Mouse (Mus musculus) neural tube, embryonic 12.5 days (tissue): ENCODE measurements at regions not wholly inside any gene's neighbourhood (a gene's known extent, or its start where the extent isn't known, plus 50 kb on each side); places are given as distances from the start of the nearest gene placed in this dataset.

Experiments used
- ATAC-seq: fragments of 200-750 bp; cut with Nextera tagmentation; 2 replicates; pipeline ENCODE4 v1.8.0; 2017; ENCODE audit warnings: low read depth, mild to moderate bottlenecking, moderate TSS enrichment, moderate library complexity; ENCODE audit not compliant: low FRiP score
- H3K27ac ChIP-seq: fragments of 300-500 bp; sonication (generic); 2 replicates; pipeline ENCODE4 v1.5.1; 2016
- H3K27me3 ChIP-seq: fragments of 300-500 bp; sonication (generic); replicated peaks from 2 replicates; pipeline ENCODE4 v1.6.1; 2016; ENCODE audit warnings: mild to moderate bottlenecking
- H3K36me3 ChIP-seq: fragments of 300-500 bp; sonication (generic); 2 replicates; pipeline ENCODE4 v1.6.1; 2016; ENCODE audit warnings: mild to moderate bottlenecking
- H3K4me1 ChIP-seq: fragments of 300-500 bp; sonication (generic); 2 replicates; pipeline ENCODE4 v1.6.1; 2016
- H3K4me2 ChIP-seq: fragments of 300-500 bp; sonication (generic); replicated peaks from 2 replicates; pipeline ENCODE4 v1.6.1; 2016; ENCODE audit warnings: mild to moderate bottlenecking
- H3K4me3 ChIP-seq: fragments of 300-500 bp; sonication (generic); 2 replicates; pipeline ENCODE4 v1.5.1; 2016
- H3K9ac ChIP-seq: fragments of 300-500 bp; sonication (generic); 2 replicates; pipeline ENCODE4 v1.6.1; 2016; ENCODE audit warnings: mild to moderate bottlenecking
- H3K9me3 ChIP-seq: fragments of 300-500 bp; sonication (generic); 2 replicates; pipeline ENCODE4 v1.6.1; 2016; ENCODE audit warnings: mild to moderate bottlenecking
- WGBS: fragments of 180-500 bp; shearing (Covaris S2); methylation state at CpG from one replicate; pipeline ENCODE4 v1.1.7; 2016; 5-methylcytosine and 5-hydroxymethylcytosine counted together

GRCm38 (mm10) chr7:74719321-74719720 lies 164.7 kb upstream of the Slco3a1 start:
- Histone ChIP-seq H3K27ac (no peak overlapping the region), H3K9ac (no peak overlapping the region), H3K4me3 (no peak overlapping the region), H3K9me3 (no peaks in the 10 kb centered on the region), H3K4me2 (no peak overlapping the region), H3K27me3 (no peaks in the 10 kb centered on the region), H3K36me3 (no peaks in the 10 kb centered on the region), H3K4me1 (no peaks in the 10 kb centered on the region)
- no peak for ATAC-seq
- WGBS = 94% methylated on average over 14 of the region's 14 CpGs

DNA sequence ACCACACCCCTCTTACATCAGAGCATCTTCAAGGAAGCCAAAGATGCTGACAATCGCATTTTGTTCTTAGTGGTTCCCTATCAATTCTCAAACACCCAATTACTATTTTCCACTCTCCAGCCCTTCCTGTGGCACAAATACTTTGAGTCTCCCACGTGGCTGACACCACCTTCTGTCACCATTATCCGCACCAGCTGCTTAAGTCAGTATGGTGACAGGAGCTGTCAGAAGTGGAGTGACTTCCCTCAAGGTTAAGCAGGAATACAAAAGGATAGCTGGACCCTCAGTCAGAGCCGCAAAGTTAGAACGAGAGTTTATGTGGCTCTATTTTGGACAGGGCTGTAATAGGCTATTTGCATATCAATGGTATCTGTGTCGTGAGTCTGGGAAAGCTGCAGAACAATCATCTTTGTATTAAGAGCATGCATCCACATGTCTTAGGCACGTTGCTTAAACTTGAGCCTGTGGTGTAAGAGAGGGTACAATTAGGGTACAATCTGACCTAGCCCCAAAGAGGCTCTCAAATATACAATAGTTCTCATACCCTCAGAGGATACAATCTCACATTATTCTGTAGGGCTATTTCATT lies 155.5 kb upstream of the Slco3a1 start:
- Histone ChIP-seq H3K9ac (no peak overlapping the region), H3K4me2 (no peak overlapping the region), H3K4me3 (no peak overlapping the region), H3K9me3 (no peaks in the 10 kb centered on the region), H3K4me1 (no peaks in the 10 kb centered on the region), H3K27ac (no peak overlapping the region), H3K27me3 (no peaks in the 10 kb centered on the region), H3K36me3 (no peaks in the 10 kb centered on the region)
- no peak for ATAC-seq
- WGBS = 27% methylated on average over 7 of the region's 7 CpGs

DNA sequence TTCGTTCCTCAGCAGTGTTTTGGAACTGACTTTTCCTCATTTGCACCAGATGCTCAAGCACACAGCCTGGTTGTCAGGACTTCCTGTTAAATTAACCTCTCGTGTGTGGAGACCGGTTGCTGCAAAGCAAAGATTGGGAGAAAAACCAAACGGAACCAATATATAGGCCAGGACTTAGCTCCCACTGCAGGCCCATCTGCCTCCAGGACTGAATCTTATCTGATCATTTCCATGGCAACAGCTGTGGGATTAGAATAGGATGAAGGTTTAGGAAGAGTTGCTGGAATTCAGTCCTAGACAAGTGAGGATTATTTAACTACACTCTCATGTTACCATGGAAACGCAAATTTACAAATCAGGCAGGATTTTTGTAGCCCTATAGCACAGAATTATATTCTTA lies 154.4 kb upstream of the Slco3a1 start:
- H3K9ac ChIP-seq = no peak overlapping the region
- H3K27me3 ChIP-seq = no peaks in the 10 kb centered on the region
- no peak overlapping the region for H3K4me3 ChIP-seq
- H3K36me3 ChIP-seq = no peaks in the 10 kb centered on the region
- no peak overlapping the region for H3K4me2 ChIP-seq
- no peak overlapping the region for H3K27ac ChIP-seq
- H3K4me1 ChIP-seq = no peaks in the 10 kb centered on the region
- WGBS = 57% methylated on average over 5 of the region's 5 CpGs
- no peaks in the 10 kb centered on the region for H3K9me3 ChIP-seq
- ATAC-seq = no peak

DNA sequence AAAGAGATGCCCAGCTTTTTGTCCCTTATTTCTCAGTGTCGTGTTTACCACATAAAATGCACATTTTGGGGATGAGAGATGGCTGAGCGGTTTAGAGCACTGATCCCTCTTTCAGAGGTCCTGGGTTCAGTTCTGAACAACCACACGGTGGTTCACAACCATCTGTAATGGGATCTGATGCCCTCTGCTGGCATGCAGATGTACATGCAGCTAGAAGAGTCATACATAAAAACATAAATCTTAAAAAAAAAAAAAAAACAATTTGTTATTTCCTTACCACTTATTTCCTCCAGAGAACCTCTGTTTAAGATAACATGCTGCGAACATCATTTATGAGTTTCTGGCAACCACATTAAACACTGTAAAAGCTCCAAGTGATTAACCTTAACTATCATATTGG lies 149.0 kb upstream of the Slco3a1 start:
- H3K4me2 ChIP-seq = no peak overlapping the region
- no peaks in the 10 kb centered on the region for H3K36me3 ChIP-seq
- WGBS = 76% methylated on average over 4 of the region's 4 CpGs
- no peaks in the 10 kb centered on the region for H3K27me3 ChIP-seq
- no peak for ATAC-seq
- no peaks in the 10 kb centered on the region for H3K9me3 ChIP-seq
- no peak overlapping the region for H3K27ac ChIP-seq
- no peaks in the 10 kb centered on the region for H3K4me1 ChIP-seq
- H3K4me3 ChIP-seq = no peak overlapping the region
- H3K9ac ChIP-seq = no peak overlapping the region

DNA sequence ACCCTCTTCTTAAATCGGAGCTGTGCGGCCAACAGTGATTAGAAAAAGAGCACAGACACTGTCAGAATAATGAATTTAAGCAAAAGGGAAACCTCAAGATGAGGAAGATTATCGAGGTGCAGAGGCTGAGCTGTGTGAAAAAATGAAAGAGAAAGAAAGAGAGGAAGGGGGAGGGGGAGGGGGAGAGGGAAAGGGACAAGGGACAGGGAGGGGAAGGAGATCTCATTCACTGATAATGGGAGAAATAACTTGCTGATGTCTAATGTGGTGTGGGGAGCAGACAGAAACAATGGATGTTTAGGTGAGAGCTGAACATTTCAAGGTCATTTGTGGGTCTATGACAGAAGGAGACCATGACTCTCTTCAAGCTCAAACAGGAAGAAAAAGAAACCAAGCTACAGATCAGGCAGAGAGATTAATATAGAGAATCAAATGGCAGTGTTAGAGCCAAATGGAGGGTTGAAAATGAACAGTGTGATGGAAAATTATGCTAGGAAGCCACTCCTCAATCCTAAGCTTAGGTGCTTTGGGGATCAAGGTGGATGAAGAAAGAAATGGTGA lies 143.3 kb upstream of the Slco3a1 start:
- WGBS = 87% methylated on average over 3 of the region's 3 CpGs
- Histone ChIP-seq H3K27me3 (no peaks in the 10 kb centered on the region), H3K4me3 (no peak overlapping the region), H3K36me3 (no peaks in the 10 kb centered on the region), H3K27ac (no peak overlapping the region), H3K9me3 (no peaks in the 10 kb centered on the region), H3K9ac (no peak overlapping the region), H3K4me1 (no peaks in the 10 kb centered on the region), H3K4me2 (no peak overlapping the region)
- no peak for ATAC-seq

GRCm38 (mm10) chr7:74696286-74696685 lies 141.7 kb upstream of the Slco3a1 start:
- Histone ChIP-seq H3K4me3 (no peak overlapping the region), H3K9me3 (no peaks in the 10 kb centered on the region), H3K9ac (no peak overlapping the region), H3K27me3 (no peaks in the 10 kb centered on the region), H3K36me3 (no peaks in the 10 kb centered on the region), H3K27ac (no peak overlapping the region), H3K4me1 (no peaks in the 10 kb centered on the region), H3K4me2 (no peak overlapping the region)
- 83% methylated on average over 4 of the region's 4 CpGs for WGBS
- ATAC-seq = no peak

- Histone ChIP-seq H3K4me3 (no peak overlapping the region), H3K4me1 (peaks cover 4% of the 10 kb centered on the region; the same call in 1 of the 2 replicates), H3K36me3 (no peaks in the 10 kb centered on the region), H3K4me2 (no peak overlapping the region), H3K9ac (no peak overlapping the region), H3K9me3 (no peaks in the 10 kb centered on the region), H3K27ac (no peak overlapping the region), H3K27me3 (no peaks in the 10 kb centered on the region)
- no peak for ATAC-seq
- 79% methylated on average over 3 of the region's 3 CpGs for WGBS
These were observed 138.5 kb upstream of the Slco3a1 start for GRCm38 (mm10) chr7:74693049-74693448.

DNA sequence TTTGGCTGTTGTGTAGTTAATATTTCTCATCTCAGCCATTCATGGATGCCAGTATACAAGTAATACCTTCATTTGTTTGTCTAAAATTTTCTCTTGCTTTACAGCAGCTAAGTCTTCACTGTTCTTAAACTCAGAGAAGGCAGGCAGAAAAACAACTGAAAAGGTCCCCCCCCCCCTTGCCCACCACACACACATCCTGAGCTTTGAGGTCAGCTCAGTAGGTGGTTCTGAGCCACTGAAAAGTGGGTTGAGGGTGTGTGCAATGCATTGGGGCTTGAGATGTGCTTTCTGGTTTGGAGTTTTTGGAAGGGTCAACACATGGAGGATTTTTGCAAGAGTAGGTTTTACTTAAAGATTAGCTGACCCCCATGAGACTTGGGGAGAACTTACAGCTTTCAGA lies 136.1 kb upstream of the Slco3a1 start:
- Histone ChIP-seq H3K36me3 (no peaks in the 10 kb centered on the region), H3K4me1 (peaks cover 14% of the 10 kb centered on the region), H3K27me3 (no peaks in the 10 kb centered on the region), H3K4me2 (no peak overlapping the region), H3K9me3 (no peaks in the 10 kb centered on the region), H3K27ac (no peak overlapping the region), H3K9ac (no peak overlapping the region), H3K4me3 (no peak overlapping the region)
- ATAC-seq = no peak

- 65% methylated on average over 7 of the region's 7 CpGs for WGBS
These were observed 133.6 kb upstream of the Slco3a1 start for GRCm38 (mm10) chr7:74688116-74688702.

DNA sequence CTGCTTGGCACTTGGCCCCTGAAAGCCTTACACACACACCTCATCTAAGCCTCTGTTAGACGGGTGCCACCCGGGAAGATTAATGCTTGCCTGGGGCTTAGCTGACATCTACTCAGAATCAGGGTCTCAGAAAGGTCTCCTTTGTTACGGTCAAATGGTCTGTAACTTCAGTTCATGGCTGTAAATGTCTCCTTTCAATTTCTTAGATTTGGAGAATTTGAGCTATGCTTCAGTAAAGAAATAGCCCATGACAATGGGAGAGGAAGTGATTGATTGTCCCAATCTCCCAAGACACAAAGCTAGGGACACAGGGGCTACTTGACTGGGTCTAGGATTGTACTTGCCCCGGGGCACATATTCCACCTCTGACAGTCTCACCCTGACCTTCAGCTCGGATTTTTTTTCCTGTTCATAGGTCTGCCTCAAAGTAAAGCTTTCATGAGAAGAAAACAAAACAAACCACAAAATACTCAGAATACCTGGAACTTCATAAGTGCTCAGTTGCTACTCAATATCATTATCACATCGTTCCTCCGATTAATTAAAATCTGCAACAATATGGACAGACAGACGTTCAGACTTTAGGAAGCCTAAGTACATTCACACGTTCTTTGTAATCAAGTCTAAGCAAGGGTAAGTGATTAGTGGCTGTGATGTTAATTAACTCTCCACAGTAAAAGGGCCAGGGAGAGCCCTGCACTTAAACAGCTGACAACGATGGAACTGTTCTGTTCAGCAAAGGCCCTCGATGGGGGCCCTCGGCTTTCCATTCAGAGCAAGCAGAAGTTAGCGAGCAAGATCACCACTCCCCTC lies 132.9 kb upstream of the Slco3a1 start:
- peak; percentile 81 for ATAC-seq
- Histone ChIP-seq H3K36me3 (no peaks in the 10 kb centered on the region), H3K27ac (no peak overlapping the region), H3K4me2 (no peak overlapping the region), H3K4me3 (no peak overlapping the region), H3K27me3 (no peaks in the 10 kb centered on the region), H3K9me3 (no peaks in the 10 kb centered on the region), H3K4me1 (peaks cover 14% of the 10 kb centered on the region), H3K9ac (no peak overlapping the region)
- 28% methylated on average over 13 of the region's 13 CpGs for WGBS

More at GRCm38 (mm10) chr7:74688116-74688702, 133.6 kb upstream of the Slco3a1 start:
- peak; percentile 83 for ATAC-seq
- Histone ChIP-seq H3K9me3 (no peaks in the 10 kb centered on the region), H3K27ac (no peak overlapping the region), H3K4me2 (no peak overlapping the region), H3K27me3 (no peaks in the 10 kb centered on the region), H3K36me3 (no peaks in the 10 kb centered on the region), H3K4me1 (peaks cover 14% of the 10 kb centered on the region), H3K9ac (no peak overlapping the region), H3K4me3 (no peak overlapping the region)

- no peaks in the 10 kb centered on the region for H3K36me3 ChIP-seq
- H3K9ac ChIP-seq = no peak overlapping the region
- no peaks in the 10 kb centered on the region for H3K27me3 ChIP-seq
- no peak overlapping the region for H3K27ac ChIP-seq
- H3K9me3 ChIP-seq = no peaks in the 10 kb centered on the region
- H3K4me3 ChIP-seq = no peak overlapping the region
- WGBS = 95% methylated on average over 2 of the region's 2 CpGs
- no peak for ATAC-seq
- H3K4me2 ChIP-seq = no peak overlapping the region
- H3K4me1 ChIP-seq = peaks cover 14% of the 10 kb centered on the region
These were observed 129.4 kb upstream of the Slco3a1 start for GRCm38 (mm10) chr7:74683979-74684378.

GRCm38 (mm10) chr7:74673626-74674295 lies 119.2 kb upstream of the Slco3a1 start:
- Histone ChIP-seq H3K9ac (no peak overlapping the region), H3K27me3 (no peaks in the 10 kb centered on the region), H3K4me2 (no peak overlapping the region), H3K4me3 (no peak overlapping the region), H3K4me1 (no peaks in the 10 kb centered on the region), H3K9me3 (no peaks in the 10 kb centered on the region), H3K36me3 (no peaks in the 10 kb centered on the region), H3K27ac (no peak overlapping the region)
- 76% methylated on average over 4 of the region's 4 CpGs for WGBS
- ATAC-seq = no peak
